Mouse (Mus musculus) small intestine, adult 2 months (tissue): ENCODE results near the gene Sorl1.

Experiments used
- CTCF ChIP-seq: fragments of 200-500 bp; IDR thresholded peaks from 2 replicates; pipeline ENCODE4 v1.5.1; 2012; ENCODE audit warnings: low read depth, mild to moderate bottlenecking, control low read depth, inconsistent platforms, low read length, moderate library complexity, mixed read lengths; ENCODE audit not compliant: insufficient replicate concordance, insufficient read length; ENCODE audit errors: extremely low read depth
- POLR2A ChIP-seq: fragments of 200-500 bp; IDR thresholded peaks from 2 replicates; pipeline ENCODE4 v1.6.1; 2012; ENCODE audit warnings: low read depth, mild to moderate bottlenecking, control low read depth, inconsistent platforms, low read length, moderate library complexity

DNA sequence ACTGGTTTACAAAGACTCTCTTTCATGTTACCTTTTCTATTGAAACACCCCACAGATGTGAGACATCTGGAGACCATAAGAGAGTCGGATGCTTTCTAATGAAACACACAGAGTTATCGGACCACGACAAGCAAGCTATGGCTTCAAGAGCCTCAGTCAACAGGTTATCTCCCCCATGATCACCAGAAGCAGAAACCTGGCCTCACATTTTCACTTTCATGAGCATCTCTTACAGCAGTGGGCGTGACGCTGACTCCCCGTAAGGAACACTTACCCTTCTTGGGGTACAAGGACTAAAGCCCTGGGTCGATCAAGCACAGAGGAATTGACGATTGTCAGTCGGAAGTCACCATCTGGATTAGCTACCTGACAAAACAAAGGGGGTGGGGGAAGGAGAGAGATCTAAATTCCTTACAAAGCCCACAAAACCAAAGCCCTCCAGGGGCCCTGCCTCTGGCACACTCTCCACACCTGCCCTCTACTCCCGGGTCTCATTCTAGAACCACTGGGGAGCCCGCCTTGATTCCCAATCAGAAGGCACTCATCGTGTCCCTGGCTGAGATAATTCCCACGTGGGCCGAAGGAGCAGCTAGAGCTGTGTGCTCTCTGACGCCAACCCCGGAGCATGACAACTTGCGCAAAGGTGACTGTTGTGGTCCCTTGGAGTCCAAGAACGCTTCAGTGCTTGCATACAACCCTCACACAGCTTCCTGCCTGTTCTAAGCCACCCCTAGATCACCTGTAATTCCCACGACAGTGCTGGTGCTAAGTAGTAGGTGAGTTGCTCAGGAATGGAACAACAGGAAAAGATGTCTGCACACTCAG lies 90.6 kb downstream of the Sorl1 start:
- no peak for TF ChIP-seq POLR2A
- TF ChIP-seq CTCF: no peak
